ENCODE assay signal across 8 mouse cellular contexts in genomic region chr10:77566651-77567050, GRCm38 (mm10). TPM values are rescaled to one million over a fixed set of nuclear protein-coding genes. Genes with fewer than 3 reads are reported as not detected.
DNase-seq lines count a peak whose midpoint lies in the region; ATAC-seq lines count a peak whose summit lies in the region.

No protein-coding gene starts in this region.

- DNase-seq in layer of hippocampus, adult 11-12 months (ENCODE audit: low spot score): peak; percentile 85
- DNase-seq in layer of hippocampus, adult 9-10 months (ENCODE audit: low spot score): no peak
- DNase-seq in brain, adult 2 months (ENCODE audit: low read depth, low spot score): peak; percentile 91
- DNase-seq in limb, embryonic 10.5 days (ENCODE audit: low spot score): peak; percentile 85
- DNase-seq in neural tube, embryonic 11.5 days (ENCODE audit: low spot score): peak; percentile 53
- peak; percentile 80 for DNase-seq in testis, postnatal 14 days (ENCODE audit: low spot score)

- H3K27ac ChIP-seq in limb, embryonic 10.5 days: no peak overlapping the region
- no peak overlapping the region for H3K27ac ChIP-seq in neural tube, embryonic 11.5 days (ENCODE audit: low read depth, low read length)

- 36% methylated on average over 8 of the region's 8 CpGs for WGBS in limb, embryonic 10.5 days
- WGBS in neural tube, embryonic 11.5 days: 39% methylated on average over 8 of the region's 8 CpGs

- peaks cover 12% of the 10 kb centered on the region for H3K4me1 ChIP-seq in limb, embryonic 10.5 days
- H3K4me1 ChIP-seq in neural tube, embryonic 11.5 days (ENCODE audit: control insufficient read depth, insufficient read depth, low read length): no peaks in the 10 kb centered on the region

- no peaks in the 10 kb centered on the region for H3K27me3 ChIP-seq in limb, embryonic 10.5 days (ENCODE audit: low read depth, poor library complexity, severe bottlenecking)
- H3K27me3 ChIP-seq in neural tube, embryonic 11.5 days (ENCODE audit: control insufficient read depth, insufficient read depth, low read length): no peaks in the 10 kb centered on the region

- no peak overlapping the region for H3K4me2 ChIP-seq in neural tube, embryonic 11.5 days (ENCODE audit: low read depth)

- peak; percentile 79 for ATAC-seq in erythroblast, adult 5-6 weeks (replicated peaks; ENCODE audit: low FRiP score, poor library complexity, severe bottlenecking)
- ATAC-seq in inflammation-experienced regulatory T-cells, adult 6 months: peak; percentile 55
- ATAC-seq in neural tube, embryonic 11.5 days (ENCODE audit: insufficient read depth, low FRiP score, low TSS enrichment): no peak

- H3K4me3 ChIP-seq in limb, embryonic 10.5 days: no peak overlapping the region
- H3K4me3 ChIP-seq in neural tube, embryonic 11.5 days (ENCODE audit: low read depth, low read length): no peak overlapping the region

- H3K9me3 ChIP-seq in limb, embryonic 10.5 days (replicated peaks): no peaks in the 10 kb centered on the region
- no peaks in the 10 kb centered on the region for H3K9me3 ChIP-seq in neural tube, embryonic 11.5 days (ENCODE audit: control insufficient read depth, low read length)

- H3K36me3 ChIP-seq in limb, embryonic 10.5 days: no peaks in the 10 kb centered on the region
- H3K36me3 ChIP-seq in neural tube, embryonic 11.5 days (ENCODE audit: control insufficient read depth, insufficient read depth, low read length): no peaks in the 10 kb centered on the region

- no peak overlapping the region for H3K9ac ChIP-seq in neural tube, embryonic 11.5 days (ENCODE audit: low read length)

RNA-seq across cellular contexts. Expression of gene Pttg1ip, which starts 14.9 kb away (rescaled TPM):
- 58.8 and 73.6 TPM in 2 replicates for total RNA-seq in erythroblast, adult 5-6 weeks (2015; ENCODE audit: low replicate concordance)
- 72.6 and 78.0 TPM in 2 replicates for total RNA-seq in erythroblast, adult 5-6 weeks (2017; ENCODE audit: low replicate concordance)
- 100 to 1,000 TPM in 2 of 3 experiments, 10 to 100 TPM in 1; 83.7 to 113 (median 112) TPM for polyA plus RNA-seq in inflammation-experienced regulatory T-cells, adult 6 months (2017; shearing (Covaris generic))
- polyA plus RNA-seq in limb, embryonic 10.5 days (2016; fragmentation: Nextera tagmentation; extraction: Ambion mirVana): 64.0 and 73.7 TPM in 2 replicates
- 71.4 and 72.1 TPM in 2 replicates for polyA plus RNA-seq in neural tube, embryonic 11.5 days (2014; fragmentation: Nextera tagmentation; extraction: Ambion mirVana)

RNA-seq across cellular contexts. Expression of gene Itgb2, which starts 36.6 kb away (rescaled TPM):
- total RNA-seq in erythroblast, adult 5-6 weeks (2015; ENCODE audit: low replicate concordance): 74.2 and 79.6 TPM in 2 replicates
- total RNA-seq in erythroblast, adult 5-6 weeks (2017; ENCODE audit: low replicate concordance): 51.4 and 55.8 TPM in 2 replicates
- polyA plus RNA-seq in inflammation-experienced regulatory T-cells, adult 6 months (2017; shearing (Covaris generic)): 100 to 1,000 TPM; 493 to 517 (median 499) TPM
- 0.75 and 0.85 TPM in 2 replicates for polyA plus RNA-seq in limb, embryonic 10.5 days (2016; fragmentation: Nextera tagmentation; extraction: Ambion mirVana)
- 1.5 TPM in 2 replicates for polyA plus RNA-seq in neural tube, embryonic 11.5 days (2014; fragmentation: Nextera tagmentation; extraction: Ambion mirVana)

RNA-seq across cellular contexts. Expression of gene Sumo3, which starts 39.2 kb away (rescaled TPM):
- 6.3 and 20.2 TPM in 2 replicates for total RNA-seq in erythroblast, adult 5-6 weeks (2015; ENCODE audit: low replicate concordance)
- 30.7 and 32.1 TPM in 2 replicates for total RNA-seq in erythroblast, adult 5-6 weeks (2017; ENCODE audit: low replicate concordance)
- polyA plus RNA-seq in inflammation-experienced regulatory T-cells, adult 6 months (2017; shearing (Covaris generic)): 10 to 100 TPM; 73.1 to 90.7 (median 74.3) TPM
- 400 and 420 TPM in 2 replicates for polyA plus RNA-seq in limb, embryonic 10.5 days (2016; fragmentation: Nextera tagmentation; extraction: Ambion mirVana)
- polyA plus RNA-seq in neural tube, embryonic 11.5 days (2014; fragmentation: Nextera tagmentation; extraction: Ambion mirVana): 334 and 346 TPM in 2 replicates

RNA-seq across cellular contexts. Expression of gene Gm49325, which starts 39.3 kb away (rescaled TPM):
- not detected in 2 replicates for total RNA-seq in erythroblast, adult 5-6 weeks (2015; ENCODE audit: low replicate concordance)
- not detected in 2 replicates for total RNA-seq in erythroblast, adult 5-6 weeks (2017; ENCODE audit: low replicate concordance)
- 10 to 100 TPM in 1 of 3 experiments, 1 to 10 TPM in 1, not detected in 1; 3.6 to 10.0 TPM for polyA plus RNA-seq in inflammation-experienced regulatory T-cells, adult 6 months (2017; shearing (Covaris generic))
- polyA plus RNA-seq in limb, embryonic 10.5 days (2016; fragmentation: Nextera tagmentation; extraction: Ambion mirVana): 1.6 and 1.7 TPM in 2 replicates
- 1.4 and 4.8 TPM in 2 replicates for polyA plus RNA-seq in neural tube, embryonic 11.5 days (2014; fragmentation: Nextera tagmentation; extraction: Ambion mirVana)

RNA-seq across cellular contexts. Expression of gene Fam207a, which starts 51.1 kb away (rescaled TPM):
- 4.2 and 6.5 TPM in 2 replicates for total RNA-seq in erythroblast, adult 5-6 weeks (2015; ENCODE audit: low replicate concordance)
- 7.1 and 12.4 TPM in 2 replicates for total RNA-seq in erythroblast, adult 5-6 weeks (2017; ENCODE audit: low replicate concordance)
- 10 to 100 TPM; 13.7 to 16.1 (median 15.1) TPM for polyA plus RNA-seq in inflammation-experienced regulatory T-cells, adult 6 months (2017; shearing (Covaris generic))
- 51.0 and 51.8 TPM in 2 replicates for polyA plus RNA-seq in limb, embryonic 10.5 days (2016; fragmentation: Nextera tagmentation; extraction: Ambion mirVana)
- polyA plus RNA-seq in neural tube, embryonic 11.5 days (2014; fragmentation: Nextera tagmentation; extraction: Ambion mirVana): 45.7 and 49.0 TPM in 2 replicates

Comparison
In these comparisons a context has a peak if more than half of its experiments do, and no peak if none do; other contexts are left out.
1. RNA of gene Itgb2, which starts 36.6 kb away (polyA plus RNA-seq): 493 to 517 TPM in inflammation-experienced regulatory T-cells, adult 6 months; 1.5 TPM in neural tube, embryonic 11.5 days and 0.75 to 0.85 TPM in limb, embryonic 10.5 days; every median in the first group is over 100 times any median in the second.